Mouse (Mus musculus) liver, embryonic 11.5 days (tissue): ENCODE data around the gene Pcsk6. TPM values are rescaled to one million over a fixed set of nuclear protein-coding genes. Genes with fewer than 3 reads are reported as not detected.
"Not testable (repeated sequence)": the region's sequence is repeated elsewhere in the genome, so short reads cannot be mapped to it uniquely, and the experiment has no call there.

ENCODE experiments used
- ATAC-seq: fragments of 200-750 bp; cut with Nextera tagmentation; replicated peaks from 2 replicates; pipeline ENCODE4 v1.8.0; 2017; ENCODE audit warnings: moderate number of reproducible peaks, mild to moderate bottlenecking, moderate TSS enrichment, moderate library complexity; ENCODE audit not compliant: low FRiP score
- DNase-seq: peaks from one replicate; pipeline ENCODE4 v3.0.0-alpha.2; 2017; ENCODE audit warnings: low spot score
- H3K27ac ChIP-seq: fragments of 300-500 bp; sonication (generic); 2 replicates; pipeline ENCODE4 v1.5.1; 2014; ENCODE audit warnings: mild to moderate bottlenecking, low read depth, low read length, control low read depth
- H3K27me3 ChIP-seq: fragments of 300-500 bp; sonication (generic); replicated peaks from 2 replicates; pipeline ENCODE4 v1.6.1; 2014; ENCODE audit warnings: low read length, mixed read lengths; ENCODE audit not compliant: control insufficient read depth, insufficient read depth
- H3K36me3 ChIP-seq: fragments of 300-500 bp; sonication (generic); 2 replicates; pipeline ENCODE4 v1.6.1; 2014; ENCODE audit warnings: mild to moderate bottlenecking, low read length, moderate library complexity, mixed read lengths; ENCODE audit not compliant: control insufficient read depth, insufficient read depth
- H3K4me1 ChIP-seq: fragments of 300-500 bp; sonication (generic); replicated peaks from 2 replicates; pipeline ENCODE4 v1.6.1; 2014; ENCODE audit warnings: low read length, mixed read lengths; ENCODE audit not compliant: control insufficient read depth, insufficient read depth
- H3K4me2 ChIP-seq: fragments of 300-500 bp; sonication (generic); 2 replicates; pipeline ENCODE4 v1.6.1; 2014; ENCODE audit warnings: mild to moderate bottlenecking, control low read depth, moderate library complexity
- H3K4me3 ChIP-seq: fragments of 300-500 bp; sonication (generic); 2 replicates; pipeline ENCODE4 v1.5.1; 2014; ENCODE audit warnings: low read depth, low read length, control low read depth
- H3K9ac ChIP-seq: fragments of 300-500 bp; sonication (generic); 2 replicates; pipeline ENCODE4 v1.6.1; 2014; ENCODE audit warnings: low read depth, low read length, control low read depth
- H3K9me3 ChIP-seq: fragments of 300-500 bp; sonication (generic); 2 replicates; pipeline ENCODE4 v1.6.1; 2016; ENCODE audit warnings: low read length, inconsistent platforms, mixed read lengths; ENCODE audit not compliant: control insufficient read depth
- whole genome bisulfite sequencing: fragments of 180-500 bp; shearing (Covaris S2); extraction: QIAGEN DNeasy Blood & Tissue Kit; methylation state at CpG from one replicate; pipeline ENCODE4 v1.1.7; 2014; 5-methylcytosine and 5-hydroxymethylcytosine counted together
- polyA plus RNA-seq: library from polyadenylated mRNA; unstranded; fragments of >200 nt; fragmentation: Nextera tagmentation; extraction: Ambion mirVana; gene quantifications from 2 replicates; pipeline ENCODE4 v1.2.1, GENCODE M21; 2014

Gene Pcsk6
- polyA plus RNA-seq, 1 experiment from 2014 or later = 1.3 TPM

GRCm38 (mm10) chr7:65913088-65913610, 51.6 kb downstream of the Pcsk6 start:
- 60% methylated on average over 3 of the region's 3 CpGs for WGBS
- Histone ChIP-seq H3K27ac (no peak overlapping the region), H3K4me2 (no peak overlapping the region), H3K27me3 (no peaks in the 10 kb centered on the region; the same call in 1 of the 2 replicates), H3K9ac (no peak overlapping the region), H3K36me3 (no peaks in the 10 kb centered on the region), H3K4me1 (no peaks in the 10 kb centered on the region), H3K9me3 (no peaks in the 10 kb centered on the region), H3K4me3 (no peak overlapping the region)
- ATAC-seq (no peak), DNase-seq (no peak)

GRCm38 (mm10) chr7:65914761-65915301, 53.3 kb downstream of the Pcsk6 start:
- 0 out of 2 replicates have a peak, but pooled peaks have one; percentile 26 for ATAC-seq
- Histone ChIP-seq H3K9ac (no peak overlapping the region), H3K4me3 (no peak overlapping the region), H3K36me3 (no peaks in the 10 kb centered on the region), H3K27ac (no peak overlapping the region; the same call in 1 of the 2 replicates), H3K4me2 (no peak overlapping the region), H3K9me3 (no peaks in the 10 kb centered on the region), H3K4me1 (no peaks in the 10 kb centered on the region), H3K27me3 (no peaks in the 10 kb centered on the region; the same call in 1 of the 2 replicates)
- DNase-seq = no peak
- 50% methylated on average over 11 of the region's 11 CpGs for WGBS

DNA sequence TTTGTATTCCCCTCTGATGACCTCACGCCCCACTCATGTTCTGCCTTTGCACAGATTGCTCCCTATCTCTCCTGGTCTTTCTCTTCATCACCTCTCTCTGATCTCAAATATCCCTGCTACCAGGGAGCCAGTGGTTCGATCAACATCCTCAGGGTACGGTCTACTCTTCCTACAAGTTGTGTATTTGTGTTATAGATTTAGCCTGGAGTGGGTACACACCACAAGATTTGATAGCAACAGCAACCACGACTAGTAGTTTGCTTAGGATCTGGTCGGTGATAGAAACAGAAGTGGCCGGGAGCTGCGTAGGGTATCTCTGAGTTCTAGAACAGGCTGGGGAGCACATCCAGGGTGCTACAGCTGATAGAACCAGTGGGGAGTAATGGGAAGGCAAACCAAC, 54.3 kb downstream of the Pcsk6 start:
- no peak overlapping the region for H3K27ac ChIP-seq
- H3K4me1 ChIP-seq = no peaks in the 10 kb centered on the region
- no peak overlapping the region for H3K9ac ChIP-seq
- DNase-seq (no peak), ATAC-seq (no peak)
- no peak overlapping the region for H3K4me3 ChIP-seq
- H3K9me3 ChIP-seq = no peaks in the 10 kb centered on the region
- no peaks in the 10 kb centered on the region for H3K36me3 ChIP-seq
- H3K27me3 ChIP-seq = no peaks in the 10 kb centered on the region; the same call in 1 of the 2 replicates
- H3K4me2 ChIP-seq = no peak overlapping the region
- WGBS = 71% methylated on average over 7 of the region's 7 CpGs

GRCm38 (mm10) chr7:65916566-65916965, 55.0 kb downstream of the Pcsk6 start:
- H3K9me3 ChIP-seq = no peaks in the 10 kb centered on the region
- H3K9ac ChIP-seq = no peak overlapping the region
- H3K27me3 ChIP-seq = no peaks in the 10 kb centered on the region; the same call in 1 of the 2 replicates
- H3K36me3 ChIP-seq = no peaks in the 10 kb centered on the region
- no peak overlapping the region for H3K27ac ChIP-seq
- H3K4me2 ChIP-seq = no peak overlapping the region
- no peak overlapping the region for H3K4me3 ChIP-seq
- 75% methylated on average over 8 of the region's 8 CpGs for WGBS
- H3K4me1 ChIP-seq = no peaks in the 10 kb centered on the region
- DNase-seq (no peak), ATAC-seq (no peak)

DNA sequence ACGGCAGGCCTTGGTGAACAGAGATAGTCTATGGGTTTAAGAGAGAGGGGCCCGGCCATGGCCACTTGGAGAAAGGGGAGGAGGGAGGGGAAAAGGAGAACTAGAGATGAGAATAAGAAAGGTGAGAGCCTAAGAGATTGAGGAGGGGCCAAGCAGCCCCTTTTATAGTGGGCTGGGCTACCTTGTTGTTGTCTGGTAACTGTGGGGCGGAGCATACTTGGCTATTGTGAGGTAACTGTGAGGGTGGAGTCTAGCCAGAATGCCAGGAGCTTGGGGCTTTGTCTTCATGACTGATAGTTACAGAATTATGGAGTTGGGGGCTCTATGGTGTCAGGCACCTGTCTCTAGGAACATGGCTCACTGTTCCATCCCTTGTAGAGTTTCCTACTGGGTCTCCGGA, 56.9 kb downstream of the Pcsk6 start:
- H3K27me3 ChIP-seq = no peaks in the 10 kb centered on the region

DNA sequence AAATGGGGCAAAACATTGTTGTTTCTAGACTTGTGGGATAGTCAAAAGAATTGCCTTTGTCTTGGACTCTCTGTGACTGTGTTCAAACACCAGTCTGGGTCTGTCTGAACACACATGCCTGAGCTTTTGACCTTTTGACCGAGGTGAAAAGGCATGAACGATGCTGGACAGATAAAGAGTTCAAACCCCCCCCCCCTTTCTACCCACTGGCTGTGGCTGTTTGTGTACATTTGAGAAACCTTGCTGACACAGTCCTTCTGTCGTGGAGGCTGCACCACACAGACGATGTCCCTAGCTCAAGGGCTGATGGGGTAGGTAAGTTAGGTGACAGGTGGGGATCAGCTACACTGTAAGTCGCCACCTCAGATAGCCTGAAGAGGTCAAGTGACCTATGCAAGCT, 67.9 kb downstream of the Pcsk6 start:
- ATAC-seq (peak; percentile 36; the same call in 1 of the 2 replicates), DNase-seq (no peak)

More for the DNA sequence above, 56.9 kb downstream of the Pcsk6 start:
- 82% methylated on average over 4 of the region's 4 CpGs for WGBS
- Histone ChIP-seq H3K9me3 (no peaks in the 10 kb centered on the region), H3K4me1 (no peaks in the 10 kb centered on the region), H3K27ac (no peak overlapping the region), H3K9ac (no peak overlapping the region), H3K36me3 (no peaks in the 10 kb centered on the region), H3K4me2 (no peak overlapping the region), H3K4me3 (no peak overlapping the region)
- no peak for ATAC-seq
- DNase-seq = no peak

DNA sequence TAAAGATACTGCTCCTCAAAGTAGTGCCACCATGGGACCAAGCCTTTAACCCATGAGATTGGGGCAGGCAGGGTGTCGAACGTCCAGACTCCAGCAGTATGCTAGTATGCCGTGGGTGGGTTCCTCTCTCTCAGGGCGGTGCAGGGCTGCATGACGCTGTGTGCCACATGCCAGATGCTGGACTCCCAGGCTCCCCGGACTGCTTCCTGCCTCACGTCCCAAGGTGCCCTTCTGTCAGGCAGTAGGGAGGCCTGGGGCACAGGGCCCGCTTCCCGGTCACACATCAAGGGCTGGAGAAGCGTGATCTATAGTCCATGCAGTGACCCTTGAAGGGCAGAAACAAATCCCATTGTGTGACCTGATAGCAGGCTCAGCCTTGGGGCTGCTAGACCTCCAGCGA, 68.9 kb downstream of the Pcsk6 start:
- H3K9me3 ChIP-seq = no peaks in the 10 kb centered on the region
- DNase-seq = no peak
- H3K27me3 ChIP-seq = no peaks in the 10 kb centered on the region
- no peak overlapping the region for H3K27ac ChIP-seq
- 0 out of 2 replicates have a peak, but pooled peaks cover 3% of the 10 kb centered on the region for H3K4me1 ChIP-seq
- H3K4me3 ChIP-seq = no peak overlapping the region
- no peak for ATAC-seq
- 74% methylated on average over 11 of the region's 11 CpGs for WGBS
- no peak overlapping the region for H3K4me2 ChIP-seq
- no peaks in the 10 kb centered on the region for H3K36me3 ChIP-seq
- no peak overlapping the region for H3K9ac ChIP-seq

More for the DNA sequence above, 67.9 kb downstream of the Pcsk6 start:
- Histone ChIP-seq H3K9me3 (no peaks in the 10 kb centered on the region), H3K4me2 (no peak overlapping the region), H3K4me3 (no peak overlapping the region), H3K4me1 (0 out of 2 replicates have a peak, but pooled peaks cover 3% of the 10 kb centered on the region), H3K27me3 (no peaks in the 10 kb centered on the region), H3K9ac (no peak overlapping the region), H3K36me3 (no peaks in the 10 kb centered on the region), H3K27ac (no peak overlapping the region)
- WGBS = 46% methylated on average over 5 of the region's 5 CpGs

DNA sequence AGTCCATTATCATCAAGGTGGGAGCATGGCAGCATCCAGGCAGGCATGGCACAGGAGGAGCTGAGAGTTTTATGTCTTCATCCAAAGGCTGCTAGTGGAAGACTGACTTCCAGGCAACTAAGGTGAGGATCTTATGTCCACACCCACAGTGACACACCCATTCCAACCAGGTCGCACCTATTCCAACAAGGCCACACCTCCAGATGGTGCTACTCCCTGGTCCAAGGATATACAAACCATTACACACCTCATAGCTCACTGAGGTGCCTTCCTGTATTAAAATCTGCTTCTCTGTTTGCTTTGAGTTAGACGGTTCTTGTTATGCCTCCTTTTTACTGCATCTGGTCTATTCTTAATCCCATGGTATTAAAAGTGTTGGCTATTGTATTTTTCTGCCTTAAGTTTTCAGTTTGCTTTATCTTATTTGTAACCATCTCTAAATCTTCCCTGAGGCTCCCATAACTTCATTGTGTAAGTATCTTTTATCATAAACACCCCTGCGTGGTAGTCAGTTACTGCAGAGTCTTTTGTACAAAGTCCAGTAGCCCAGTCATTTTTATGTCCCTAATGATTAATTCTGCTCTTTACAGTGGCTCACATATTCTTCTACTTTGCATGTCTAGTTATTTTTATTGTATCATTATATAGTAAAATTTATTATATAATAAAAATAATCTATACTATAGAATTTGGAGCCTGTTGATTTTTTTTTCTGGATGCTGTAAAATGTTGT, 72.9 kb downstream of the Pcsk6 start:
- not testable (repeated sequence) for H3K9ac ChIP-seq, H3K27ac ChIP-seq, H3K4me3 ChIP-seq, H3K27me3 ChIP-seq, DNase-seq, H3K9me3 ChIP-seq, H3K4me1 ChIP-seq, H3K36me3 ChIP-seq, ATAC-seq, H3K4me2 ChIP-seq
- WGBS = 62% methylated on average over 3 of the region's 3 CpGs
